Mouse (Mus musculus): ENCODE results near the gene Slc1a6. TPM values are rescaled to one million over a fixed set of nuclear protein-coding genes. Genes with fewer than 3 reads are reported as not detected.
"Not testable (repeated sequence)": the region's sequence is repeated elsewhere in the genome, so short reads cannot be mapped to it uniquely, and the experiment has no call there.

Gene Slc1a6
- polyA plus RNA-seq, 1 experiment: 0.16 TPM

- TF ChIP-seq CTCF (conservative IDR thresholded peaks at IDR 0.05; ENCODE audit: insufficient read depth, insufficient read length, low read depth, low read length) (no peak), POLR2A (IDR thresholded peaks at IDR 0.05; ENCODE audit: low read depth, low read length) (no peak)
- H3K36me3 ChIP-seq (ENCODE audit: control insufficient read depth, insufficient read depth, low read length): no peaks in the 10 kb centered on the region
- no peaks in the 10 kb centered on the region for H3K27me3 ChIP-seq (replicated peaks; ENCODE audit: control insufficient read depth, insufficient read depth, low read length)
- no peaks in the 10 kb centered on the region for H3K4me1 ChIP-seq (ENCODE audit: control insufficient read depth, insufficient read depth, low read length)
- no peak for DNase-seq
- 82% methylated on average over 2 of the region's 2 CpGs for WGBS
- no peak overlapping the region for H3K27ac ChIP-seq (ENCODE audit: insufficient read depth, low read depth, low read length)
- no peak overlapping the region for H3K4me3 ChIP-seq (ENCODE audit: insufficient read depth, low read depth, low read length)
Observed at GRCm38 (mm10) chr10:78801449-78801848, 21.2 kb downstream of the Slc1a6 start.

GRCm38 (mm10) chr10:78812358-78813060, 32.2 kb downstream of the Slc1a6 start:
- no peaks in the 10 kb centered on the region for H3K4me1 ChIP-seq (ENCODE audit: control insufficient read depth, insufficient read depth, low read length)
- no peak overlapping the region for H3K27ac ChIP-seq (ENCODE audit: insufficient read depth, low read depth, low read length)
- no peak for DNase-seq
- H3K27me3 ChIP-seq (replicated peaks; ENCODE audit: control insufficient read depth, insufficient read depth, low read length): no peaks in the 10 kb centered on the region
- 49% methylated on average over 6 of the region's 6 CpGs for WGBS
- no peak overlapping the region for H3K4me3 ChIP-seq (ENCODE audit: insufficient read depth, low read depth, low read length)
- H3K36me3 ChIP-seq (ENCODE audit: control insufficient read depth, insufficient read depth, low read length): no peaks in the 10 kb centered on the region
- no peak for TF ChIP-seq CTCF (conservative IDR thresholded peaks at IDR 0.05; ENCODE audit: insufficient read depth, insufficient read length, low read depth, low read length)
- no peak for TF ChIP-seq POLR2A (IDR thresholded peaks at IDR 0.05; ENCODE audit: low read depth, low read length)

- DNase-seq; H3K4me3 ChIP-seq (ENCODE audit: insufficient read depth, low read depth, low read length); H3K27ac ChIP-seq (ENCODE audit: insufficient read depth, low read depth, low read length); H3K4me1 ChIP-seq (ENCODE audit: control insufficient read depth, insufficient read depth, low read length); H3K27me3 ChIP-seq (replicated peaks; ENCODE audit: control insufficient read depth, insufficient read depth, low read length); H3K36me3 ChIP-seq (ENCODE audit: control insufficient read depth, insufficient read depth, low read length): not testable (repeated sequence)
- 95% methylated on average over 12 of the region's 12 CpGs for whole genome bisulfite sequencing
Observed at GRCm38 (mm10) chr10:78840456-78840855, 60.2 kb downstream of the Slc1a6 start.

GRCm38 (mm10) chr10:78852066-78852465, 71.8 kb downstream of the Slc1a6 start, which contains the start of gene Olfr1356:
TSS of gene Olfr1356 (minus strand) at chr10:78852166.
- Histone ChIP-seq H3K27me3 (replicated peaks; ENCODE audit: control insufficient read depth, insufficient read depth, low read length) (no peaks in the 10 kb centered on the region), H3K27ac (ENCODE audit: insufficient read depth, low read depth, low read length) (no peak within 1 kb of the TSS), H3K4me1 (ENCODE audit: control insufficient read depth, insufficient read depth, low read length) (no peaks in the 10 kb centered on the region), H3K36me3 (ENCODE audit: control insufficient read depth, insufficient read depth, low read length) (no peaks in the 10 kb centered on the region), H3K4me3 (ENCODE audit: insufficient read depth, low read depth, low read length) (no peak within 1 kb of the TSS)
- WGBS: 81% methylated on average over 2 of the region's 2 CpGs
- DNase-seq: no peak
- no peak for TF ChIP-seq POLR2A (IDR thresholded peaks at IDR 0.05; ENCODE audit: low read depth, low read length)
- TF ChIP-seq CTCF (conservative IDR thresholded peaks at IDR 0.05; ENCODE audit: insufficient read depth, insufficient read length, low read depth, low read length): no peak

Other genes starting within 250 kb of the Slc1a6 start
- 53.5 and 60.6 TPM in 2 replicates for gene Ilvbl, start 206.2 kb upstream of the Slc1a6 start, polyA plus RNA-seq (2012; rRNA removed)
- gene Syde1, start 188.5 kb upstream of the Slc1a6 start, polyA plus RNA-seq (2012; rRNA removed): 23.6 and 28.8 TPM in 2 replicates
- gene Olfr1357, start 162.4 kb upstream of the Slc1a6 start, polyA plus RNA-seq (2012; rRNA removed): not detected in 2 replicates
- not detected in 2 replicates for gene Casp14, start 62.2 kb upstream of the Slc1a6 start, polyA plus RNA-seq (2012; rRNA removed)
- not detected in 2 replicates for gene Ccdc105, start 27.4 kb upstream of the Slc1a6 start, polyA plus RNA-seq (2012; rRNA removed)
- gene Olfr1356, start 71.7 kb downstream of the Slc1a6 start, polyA plus RNA-seq (2012; rRNA removed): not detected in 2 replicates
- gene Olfr1355, start 95.0 kb downstream of the Slc1a6 start, polyA plus RNA-seq (2012; rRNA removed): not detected in 2 replicates
- gene Olfr1354, start 132.7 kb downstream of the Slc1a6 start, polyA plus RNA-seq (2012; rRNA removed): not detected in 2 replicates
- not detected in 2 replicates for gene Olfr8, start 170.1 kb downstream of the Slc1a6 start, polyA plus RNA-seq (2012; rRNA removed)
- gene Olfr1353, start 182.8 kb downstream of the Slc1a6 start, polyA plus RNA-seq (2012; rRNA removed): not detected in 2 replicates
- gene Olfr1352, start 200.6 kb downstream of the Slc1a6 start, polyA plus RNA-seq (2012; rRNA removed): not detected in 2 replicates
- not detected in 2 replicates for gene Olfr1351, start 232.0 kb downstream of the Slc1a6 start, polyA plus RNA-seq (2012; rRNA removed)
- not detected in 2 replicates for gene Olfr57, start 248.2 kb downstream of the Slc1a6 start, polyA plus RNA-seq (2012; rRNA removed)